Mouse (Mus musculus) kidney, postnatal 4 days (tissue): Measurements from ENCODE around the gene Usp35.

Experiments
- DNase-seq, 2 experiments: peaks; one replicate each; pipeline ENCODE4 v3.0.0; 2021; ENCODE audit warnings: mixed read lengths in 2 of 2

The Usp35 gene

DNA sequence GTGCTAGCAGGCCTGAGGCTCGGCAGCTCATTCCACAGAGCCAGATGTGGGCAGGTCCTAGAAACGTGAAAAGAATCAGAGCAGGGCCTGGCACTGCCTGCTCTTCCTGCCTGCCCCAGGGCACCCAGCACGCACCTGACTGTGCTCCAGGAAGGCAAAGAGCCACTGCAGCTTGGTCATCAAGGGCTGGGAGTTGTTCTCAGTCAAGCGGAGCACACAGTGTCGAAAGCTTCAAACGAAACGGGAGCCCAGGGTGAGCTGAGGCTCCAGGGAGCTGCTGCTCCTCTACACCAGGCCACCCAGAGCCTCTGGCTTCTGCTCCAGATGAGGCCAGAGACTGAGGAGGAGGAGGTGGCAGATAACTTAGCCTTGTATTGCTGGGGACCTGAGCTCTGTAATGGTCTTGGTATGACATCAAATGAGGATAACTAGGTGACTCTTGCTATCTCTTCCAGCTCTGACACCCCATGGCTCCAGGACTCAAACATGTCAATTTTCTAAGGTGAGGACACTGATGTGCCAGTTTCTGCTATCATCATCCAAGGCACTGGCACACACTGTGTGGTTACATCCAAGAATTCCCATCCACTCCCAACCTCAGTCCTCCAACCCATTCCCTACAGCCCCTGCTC is 18.3 kb downstream of the Usp35 start:
- peak; percentile 27 to 32 for DNase-seq

DNA sequence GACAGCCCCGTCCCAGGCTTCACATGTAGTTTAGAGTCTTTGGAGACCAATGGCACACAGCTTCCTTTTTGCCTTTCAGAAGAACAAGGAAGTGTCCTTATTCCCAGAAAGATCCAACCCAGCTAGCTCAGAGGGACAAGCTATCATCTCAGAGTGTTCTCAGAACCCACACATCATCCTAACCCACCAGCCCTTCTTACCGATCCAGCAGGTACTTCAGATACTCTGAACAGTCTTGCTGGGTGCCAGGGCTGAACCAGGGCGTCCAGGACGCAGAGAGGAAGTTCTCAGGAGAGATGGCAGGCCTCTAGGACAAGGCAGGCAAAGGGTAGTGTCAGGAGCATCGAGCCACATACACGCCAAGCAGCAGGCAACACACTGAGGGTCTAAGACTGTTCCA is 19.0 kb downstream of the Usp35 start:
- no peak for DNase-seq

DNA sequence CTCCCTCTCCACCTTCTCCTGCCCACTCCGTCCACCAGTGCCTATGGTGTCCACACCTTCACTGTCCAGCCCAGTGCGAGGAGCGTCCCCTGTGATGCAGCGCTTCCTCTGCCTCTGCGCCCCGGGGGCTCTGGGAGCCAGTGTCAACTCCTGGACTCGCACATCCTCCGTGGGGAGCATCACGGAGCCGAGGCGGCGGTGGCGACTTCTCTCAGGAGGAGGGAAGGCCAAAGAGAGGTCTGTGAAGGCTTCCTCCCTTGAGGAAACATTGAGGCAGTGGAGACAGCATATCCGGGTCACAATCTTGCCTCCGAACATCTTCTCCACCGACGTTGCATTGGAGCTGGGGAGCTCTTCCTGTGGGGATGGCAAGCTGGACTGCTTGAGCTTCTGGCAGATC is 19.6 kb downstream of the Usp35 start:
- DNase-seq: peak in 1 of 2 experiments; percentile 1

DNA sequence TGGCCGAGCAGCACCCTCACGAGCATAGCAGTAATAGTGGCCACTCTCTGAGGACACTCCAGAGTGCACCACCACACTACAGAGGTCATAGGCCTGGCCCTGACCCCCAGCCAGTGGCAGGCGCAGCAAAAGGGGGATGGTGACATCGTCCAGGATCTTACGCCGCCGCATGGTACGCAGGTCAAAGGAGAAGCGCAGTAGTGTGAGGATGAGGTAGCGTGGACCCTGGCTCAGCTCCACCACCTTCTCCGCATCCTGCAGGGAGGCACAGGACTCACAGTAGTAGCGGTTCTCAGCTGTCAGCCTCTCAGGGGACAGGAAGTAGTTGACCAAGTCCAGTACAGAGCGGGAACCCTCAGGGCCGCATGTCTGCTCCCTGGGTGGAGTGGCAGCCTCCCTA is 20.2 kb downstream of the Usp35 start:
- DNase-seq: peak in 1 of 2 experiments; percentile 3

DNA sequence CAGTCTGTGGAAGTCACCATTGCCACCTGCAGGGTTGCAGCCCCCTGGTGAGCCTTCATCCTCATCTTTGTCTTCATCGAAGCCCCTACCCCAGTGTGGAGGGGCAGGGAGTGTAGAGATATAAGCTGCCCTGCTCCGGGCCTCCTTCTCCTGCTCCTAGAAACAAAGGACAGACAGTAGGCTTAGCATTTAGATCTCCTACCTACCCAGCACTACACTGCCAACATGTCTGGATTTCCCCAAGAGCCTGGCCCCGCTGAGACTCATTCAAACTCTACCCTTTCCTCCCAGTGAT is 21.5 kb downstream of the Usp35 start:
- DNase-seq: no peak

DNA sequence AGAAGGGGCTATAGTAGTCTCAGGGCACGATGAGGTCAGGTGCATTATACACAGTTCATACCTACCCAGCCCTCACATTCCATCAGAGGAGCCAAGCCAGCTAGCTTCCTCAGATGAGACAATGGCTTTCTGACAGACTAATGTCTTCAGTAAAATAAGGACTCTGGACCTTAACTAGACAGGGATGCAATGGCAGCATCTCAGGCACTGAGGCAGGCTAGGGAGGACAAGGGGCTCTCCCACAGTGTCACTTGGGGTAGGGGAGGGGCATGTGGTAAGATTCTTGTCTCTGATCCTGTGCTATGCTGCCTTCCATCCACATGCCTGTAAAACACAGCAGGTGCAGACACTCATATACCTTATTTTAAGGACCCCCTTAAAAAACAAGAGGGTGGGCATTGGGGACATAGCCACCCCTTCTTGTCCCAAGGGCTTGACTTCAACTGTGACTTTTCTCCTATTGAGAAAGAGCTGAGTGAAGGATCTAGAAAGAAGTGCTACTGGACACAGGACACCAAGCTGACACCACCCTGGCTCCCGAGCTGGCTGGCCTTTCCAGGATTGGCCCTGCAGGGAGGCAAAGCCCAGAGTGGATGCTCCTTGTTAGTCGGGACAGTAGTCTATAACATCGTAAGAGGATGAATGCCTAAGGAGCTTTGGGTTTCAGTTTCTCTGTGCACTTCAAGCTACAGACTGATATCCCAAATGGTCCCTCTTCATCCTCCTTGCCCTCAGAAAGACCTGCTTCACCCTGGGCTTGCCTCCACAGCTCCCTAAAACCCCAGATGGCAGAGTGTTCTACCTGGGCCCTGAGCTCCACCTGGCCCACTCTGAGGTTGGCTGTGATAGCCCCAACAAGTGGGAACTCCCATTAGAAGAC is 22.1 kb downstream of the Usp35 start:
- DNase-seq: no peak

DNA sequence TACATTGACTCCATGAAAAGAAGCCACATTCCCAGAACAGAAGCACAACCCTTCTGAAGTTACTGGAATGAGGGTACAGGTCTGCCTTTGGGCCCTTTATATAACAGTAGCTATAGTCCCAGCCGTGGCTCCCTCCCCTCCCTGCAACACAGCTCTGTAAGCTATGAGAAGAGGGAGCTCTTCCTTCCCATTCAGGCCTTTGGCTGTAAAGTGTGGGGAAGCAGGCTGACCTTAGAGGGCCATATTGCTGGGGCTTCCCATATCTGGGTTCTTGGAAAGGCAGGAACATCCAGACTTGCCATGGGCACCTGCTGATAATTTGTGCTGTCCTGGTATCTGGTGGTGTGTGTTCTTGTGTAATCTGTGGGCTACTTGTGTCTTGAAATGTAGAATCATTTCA is 24.3 kb downstream of the Usp35 start:
- no peak for DNase-seq

DNA sequence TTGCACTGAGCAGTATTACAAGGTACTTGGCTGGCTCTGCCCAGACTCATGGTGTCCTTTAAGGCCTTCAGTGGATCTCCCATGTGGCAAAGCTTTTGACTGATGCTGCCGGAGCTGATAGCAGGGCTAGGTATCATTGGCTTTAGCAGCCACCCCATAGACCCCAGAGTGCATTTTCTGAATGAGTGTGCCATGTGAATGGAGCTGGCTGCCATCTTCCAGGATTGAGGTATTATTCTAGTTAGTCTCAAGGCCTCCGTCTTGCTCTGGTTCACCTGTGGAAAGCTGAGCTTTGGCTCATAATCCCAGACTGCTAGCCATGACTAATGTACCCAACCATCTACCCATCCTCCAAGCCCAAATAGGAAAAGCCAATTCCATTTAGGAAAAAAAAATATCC is 25.0 kb downstream of the Usp35 start:
- no peak for DNase-seq

DNA sequence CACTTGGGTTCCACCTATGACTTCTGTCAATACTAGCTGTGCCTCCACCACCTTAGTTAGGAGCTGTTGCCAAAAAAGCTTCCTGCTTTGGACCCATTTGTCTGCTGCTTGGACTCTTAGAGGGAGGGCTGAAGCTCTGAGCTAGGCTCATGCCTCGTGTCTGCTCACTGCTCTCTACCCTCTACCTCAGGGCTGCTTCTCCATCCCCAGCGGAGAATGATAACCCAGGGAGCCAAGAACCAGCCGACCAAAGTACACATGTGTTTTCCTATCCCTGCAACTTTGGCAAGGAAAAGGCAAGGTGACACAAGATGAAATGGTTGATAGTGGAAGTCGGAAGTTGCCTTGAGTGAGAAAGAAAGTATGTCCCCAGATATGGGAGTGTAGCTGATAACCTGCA is 26.6 kb downstream of the Usp35 start:
- no peak for DNase-seq

DNA sequence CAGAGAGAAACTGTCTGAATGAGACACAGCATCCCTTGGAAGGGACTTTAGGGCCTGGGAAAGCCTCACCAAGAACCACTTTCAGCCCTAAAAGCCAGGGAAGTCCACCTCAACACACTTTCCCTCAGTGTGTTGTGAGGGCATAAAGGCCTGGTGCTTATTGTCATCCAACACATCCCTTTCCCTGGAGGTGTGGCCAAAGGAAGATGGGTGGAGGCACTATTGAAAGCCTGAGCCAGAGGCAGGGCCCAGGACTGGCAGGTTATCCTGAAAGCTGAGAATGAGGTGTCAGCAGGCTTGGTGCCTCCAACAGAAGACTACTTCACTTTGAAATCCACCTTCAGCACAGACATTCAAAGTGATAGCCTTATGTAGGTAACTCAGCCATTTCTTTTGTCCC is 27.3 kb downstream of the Usp35 start:
- no peak for DNase-seq

DNA sequence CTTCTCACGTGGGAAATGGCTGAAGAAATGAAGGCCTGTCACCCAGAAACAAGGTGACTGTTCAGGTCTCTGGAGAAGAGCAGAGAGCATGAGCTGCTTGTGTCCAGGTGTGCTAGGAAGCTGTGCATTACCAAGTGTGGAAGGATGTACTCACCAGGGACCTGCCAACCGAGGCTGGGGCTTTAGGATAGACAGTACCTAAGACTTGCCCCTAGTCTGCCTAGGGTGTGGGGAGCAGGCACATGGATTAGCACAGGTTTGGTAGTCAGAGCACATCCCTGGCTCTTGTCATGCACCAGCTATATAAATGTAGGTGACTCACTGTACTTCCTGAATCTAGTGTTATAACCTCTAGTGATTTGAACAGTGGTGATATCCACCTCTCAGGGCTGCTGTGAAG is 28.2 kb downstream of the Usp35 start:
- DNase-seq: no peak

DNA sequence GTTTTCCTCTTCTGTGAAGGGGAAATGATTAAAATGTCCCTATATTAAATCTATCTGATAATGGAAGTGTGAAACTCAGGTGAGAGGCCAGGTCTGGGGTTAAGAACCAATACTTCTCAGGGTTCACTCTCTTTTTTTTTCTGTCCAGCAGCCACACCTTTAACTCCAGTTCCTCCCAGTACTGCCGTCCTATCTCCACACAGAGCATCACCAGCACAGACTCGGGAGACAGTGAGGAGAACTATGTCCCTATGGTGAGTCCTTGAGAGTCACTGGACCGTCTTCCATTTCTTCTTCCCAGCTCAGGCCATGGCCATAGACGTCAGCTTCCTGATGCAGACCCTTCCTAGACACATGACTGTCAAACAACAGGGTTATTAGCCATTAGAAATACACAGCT is 28.9 kb downstream of the Usp35 start:
- no peak for DNase-seq

DNA sequence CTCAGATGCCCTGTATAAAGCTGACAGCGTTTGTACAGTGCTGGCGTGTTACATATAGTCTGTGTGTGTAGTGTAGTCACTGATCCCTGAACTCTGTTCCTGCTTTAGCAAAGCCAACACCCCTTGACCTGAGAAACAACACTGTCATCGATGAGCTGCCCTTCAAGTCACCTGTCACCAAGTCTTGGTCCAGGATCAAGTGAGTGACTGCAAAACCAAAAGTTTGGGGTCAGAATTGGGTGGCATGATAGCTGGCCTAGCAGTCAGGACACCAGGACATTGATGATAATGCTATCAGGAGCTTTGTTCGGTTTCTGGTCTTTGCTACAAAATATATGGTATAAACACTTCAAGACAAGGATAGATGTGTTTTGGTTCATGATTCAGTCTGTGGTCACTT is 29.6 kb downstream of the Usp35 start:
- DNase-seq: no peak

DNA sequence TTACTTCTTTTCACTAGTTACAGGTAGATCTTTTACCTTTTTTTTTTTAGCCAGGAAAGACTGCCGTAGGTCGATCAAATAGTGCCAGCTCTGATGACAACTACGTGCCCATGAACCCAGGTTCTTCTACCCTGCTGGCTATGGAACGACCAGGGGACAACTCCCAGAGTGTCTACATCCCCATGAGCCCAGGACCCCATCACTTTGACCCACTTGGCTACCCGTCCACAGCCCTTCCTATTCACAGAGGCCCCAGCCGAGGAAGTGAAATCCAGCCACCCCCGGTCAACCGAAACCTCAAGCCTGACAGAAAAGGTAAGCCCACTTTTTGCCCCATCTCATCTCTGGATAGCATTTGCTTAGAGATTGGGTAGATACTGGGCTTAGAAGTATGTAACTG is 30.5 kb downstream of the Usp35 start:
- DNase-seq: no peak

DNA sequence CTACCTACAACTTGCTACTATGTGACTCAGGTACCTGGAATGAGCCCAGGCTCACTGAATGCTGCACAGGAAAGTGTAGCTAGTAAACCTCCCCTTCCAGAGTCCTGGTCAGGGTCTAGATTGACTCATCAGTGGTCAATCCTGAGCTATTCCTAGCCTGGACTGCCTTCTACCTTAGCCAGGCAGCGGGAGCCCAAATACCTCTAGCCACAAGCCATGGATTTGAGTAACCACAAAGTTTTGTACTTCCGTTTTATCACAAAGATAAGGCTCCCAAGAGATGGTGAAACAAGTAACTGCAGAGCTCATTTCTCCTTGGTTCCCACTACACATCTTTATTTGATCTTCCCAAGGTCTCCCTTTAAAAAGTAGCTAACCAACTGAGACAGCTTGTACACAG is 30.9 kb downstream of the Usp35 start:
- DNase-seq: no peak

DNA sequence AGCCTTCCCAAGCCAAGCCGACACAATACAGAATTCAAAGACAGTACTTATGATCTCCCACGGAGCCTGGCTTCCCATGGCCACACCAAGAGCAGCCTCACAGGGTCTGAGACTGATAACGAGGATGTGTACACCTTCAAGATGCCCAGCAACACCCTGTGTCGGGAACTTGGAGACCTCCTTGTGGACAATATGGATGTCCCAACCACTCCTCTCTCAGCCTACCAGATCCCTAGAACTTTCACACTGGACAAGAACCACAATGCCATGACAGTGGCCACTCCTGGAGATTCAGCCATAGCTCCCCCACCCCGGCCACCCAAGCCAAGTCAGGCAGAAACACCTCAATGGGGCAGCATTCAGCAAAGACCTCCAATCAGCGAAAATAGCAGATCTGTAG is 32.9 kb downstream of the Usp35 start:
- DNase-seq: no peak

DNA sequence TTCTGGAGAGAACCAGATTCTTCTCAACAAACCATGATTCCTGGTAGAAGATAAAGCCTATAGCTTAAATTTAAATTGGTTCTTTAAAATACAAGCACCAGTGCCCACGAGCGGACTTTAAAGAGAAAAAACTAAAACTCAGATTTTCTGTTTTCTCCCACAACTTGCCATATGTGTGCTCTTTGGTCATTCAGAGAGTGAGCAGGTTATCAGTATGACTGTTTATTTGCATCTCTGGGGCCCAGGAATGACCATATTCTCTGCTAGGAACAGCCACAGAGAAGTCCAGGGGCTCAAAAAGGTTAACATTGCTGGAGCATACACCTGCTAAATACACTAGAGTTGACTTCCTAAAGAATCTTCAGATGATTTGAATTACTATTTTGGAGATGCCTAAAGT is 33.5 kb downstream of the Usp35 start:
- no peak for DNase-seq

DNA sequence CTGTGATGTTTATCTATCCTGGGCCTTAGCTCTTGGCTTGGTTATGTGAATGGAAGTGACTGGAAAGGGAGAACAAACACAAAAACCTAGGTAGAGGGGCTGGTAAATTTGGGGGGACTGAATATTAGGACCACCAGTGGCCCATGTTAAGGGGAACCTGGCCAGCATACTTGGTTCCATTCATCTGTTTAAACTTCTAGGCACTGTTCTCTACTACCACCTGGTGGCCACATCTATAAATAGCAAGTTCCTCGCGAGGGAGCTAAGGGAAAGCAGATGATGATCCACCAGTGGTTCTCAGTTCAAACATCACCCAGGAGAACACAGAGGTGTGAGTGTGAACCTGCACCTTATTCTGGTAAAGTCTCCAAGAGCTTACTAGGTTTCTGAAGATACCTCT is 34.4 kb downstream of the Usp35 start:
- peak; percentile 67 to 72 for DNase-seq

DNA sequence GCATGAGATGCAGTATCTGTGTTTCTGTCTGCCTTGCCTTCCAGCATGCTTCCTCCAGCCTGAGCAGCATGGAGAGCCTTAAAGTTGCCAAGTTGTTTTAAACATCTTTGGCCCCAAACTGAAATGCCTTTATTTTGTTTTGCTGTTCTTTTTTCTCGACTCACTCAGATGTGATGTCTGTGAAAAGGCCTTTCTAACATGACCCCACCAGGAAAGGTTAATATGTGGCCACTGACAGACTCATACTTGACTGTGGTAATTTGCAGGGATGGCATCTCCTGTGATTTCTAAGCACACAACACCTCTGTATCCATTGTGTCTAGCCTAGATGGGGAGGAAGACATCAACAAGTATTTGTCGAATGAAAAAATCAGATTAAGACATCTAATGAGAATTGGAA is 34.8 kb downstream of the Usp35 start:
- no peak for DNase-seq

DNA sequence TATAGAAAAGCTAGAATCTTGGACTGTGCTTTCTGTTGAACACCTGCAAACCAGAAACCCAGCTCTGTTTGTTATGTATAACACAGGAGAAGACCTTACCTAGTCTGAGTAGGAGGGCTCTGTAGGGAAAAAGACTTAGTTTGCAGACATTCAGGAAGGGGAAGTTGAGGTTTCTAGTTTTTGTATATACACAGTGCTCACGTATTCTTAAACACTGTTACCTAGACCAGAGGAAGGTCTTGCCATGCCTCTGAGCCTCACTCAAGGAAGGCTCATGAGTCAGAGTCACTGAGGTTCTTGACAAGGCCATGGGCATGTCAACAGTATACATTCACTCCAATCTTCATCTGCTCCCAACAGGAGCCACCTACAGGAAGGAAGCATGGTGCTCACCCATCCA is 60.8 kb downstream of the Usp35 start:
- DNase-seq: no peak

DNA sequence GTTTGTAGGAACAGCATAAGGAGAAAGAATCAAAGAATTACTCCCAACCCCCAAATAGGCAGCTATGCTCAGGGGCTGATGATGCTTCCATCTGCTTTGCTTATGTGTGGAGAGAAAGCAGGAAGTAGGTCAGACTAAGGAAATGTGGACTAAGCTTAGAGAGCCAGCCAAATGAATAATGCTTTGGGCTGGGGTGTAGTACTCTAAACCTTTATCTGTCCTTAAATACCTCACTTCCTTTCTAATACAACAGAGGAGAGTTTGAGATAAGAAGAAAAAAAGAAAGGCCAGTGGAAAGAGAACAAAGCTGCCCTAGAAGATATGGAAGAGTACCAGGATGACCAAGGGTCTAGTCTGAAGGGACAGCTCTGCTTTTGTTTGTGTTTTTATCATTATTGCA is 61.5 kb downstream of the Usp35 start:
- no peak for DNase-seq

DNA sequence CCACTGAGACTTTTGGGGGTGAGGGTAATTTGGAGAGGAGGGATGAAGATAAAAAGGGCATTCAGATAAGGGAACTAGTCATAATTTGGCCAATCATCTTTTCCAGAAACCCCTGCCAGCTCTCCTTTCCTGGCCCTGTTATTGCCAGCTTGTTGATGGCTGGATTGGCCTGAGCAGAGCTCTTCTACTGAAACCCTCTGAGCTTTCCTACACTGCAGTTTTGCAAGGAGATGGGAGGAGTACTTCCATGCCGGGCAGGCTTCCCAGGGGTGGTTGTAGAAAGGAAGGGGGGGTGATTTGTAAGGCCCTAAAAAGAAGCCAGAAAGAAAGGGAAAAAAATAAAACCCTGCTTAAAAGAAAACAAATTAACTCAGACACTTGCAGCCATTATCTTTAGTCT is 69.3 kb downstream of the Usp35 start:
- peak; percentile 23 to 28 for DNase-seq
